Mouse (Mus musculus) frontal cortex, postnatal 36 days (tissue): ENCODE measurements around the gene Morn1.
A peak's percentile ranks its signal among the peaks of the same experiment; 100 is the strongest.

Source experiments
- DNase-seq, 2 experiments: peaks; one replicate each; pipeline ENCODE4 v3.0.0; 2022; ENCODE audit warnings: low spot score in 2 of 2

Morn1 gene

GRCm38 (mm10) chr4:155118278-155118677 lies 31.9 kb downstream of the Morn1 start:
- no peak for DNase-seq

GRCm38 (mm10) chr4:155120038-155120437 lies 33.7 kb downstream of the Morn1 start:
- DNase-seq: no peak

GRCm38 (mm10) chr4:155120583-155120982 lies 34.2 kb downstream of the Morn1 start:
- no peak for DNase-seq

- no peak for DNase-seq
Observed at GRCm38 (mm10) chr4:155121222-155121621, 34.8 kb downstream of the Morn1 start.

GRCm38 (mm10) chr4:155121915-155122443 lies 35.6 kb downstream of the Morn1 start:
- no peak for DNase-seq

GRCm38 (mm10) chr4:155122444-155123040 lies 36.2 kb downstream of the Morn1 start:
- DNase-seq: peak; percentile 97 to 99

DNA sequence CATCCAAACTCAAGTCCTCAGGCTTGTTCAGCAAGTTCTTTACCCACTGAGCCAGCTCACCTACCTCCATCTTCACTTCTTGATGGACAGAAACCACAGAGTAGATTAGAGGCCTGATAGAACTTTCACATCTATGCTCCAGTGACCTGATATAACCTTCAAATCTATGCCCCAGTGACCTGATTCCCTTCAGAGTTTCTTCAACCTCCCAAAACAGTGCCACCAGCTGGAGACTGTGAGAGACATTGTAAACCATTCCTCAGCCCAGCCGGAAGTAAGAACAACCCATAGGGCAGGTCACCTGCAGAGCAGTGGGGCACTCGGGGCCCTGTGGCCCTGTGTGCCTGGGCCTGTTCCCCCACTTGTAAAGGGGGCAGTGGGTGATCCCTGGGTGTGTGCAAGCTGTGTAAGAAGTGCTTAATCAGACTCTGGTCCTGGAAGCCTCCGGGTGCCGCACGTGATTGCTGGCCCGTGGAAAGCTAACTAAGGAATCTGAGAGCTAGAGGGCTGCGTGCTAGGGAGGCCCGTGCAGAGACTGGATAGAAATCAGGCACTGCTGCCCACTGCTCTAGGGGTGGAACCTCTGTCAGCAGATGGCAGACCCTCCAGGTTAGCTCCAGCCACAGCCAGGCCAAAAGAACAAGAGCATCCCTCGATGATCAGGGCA lies 37.6 kb downstream of the Morn1 start:
- no peak for DNase-seq

GRCm38 (mm10) chr4:155125310-155125709 lies 38.9 kb downstream of the Morn1 start:
- no peak for DNase-seq

DNA sequence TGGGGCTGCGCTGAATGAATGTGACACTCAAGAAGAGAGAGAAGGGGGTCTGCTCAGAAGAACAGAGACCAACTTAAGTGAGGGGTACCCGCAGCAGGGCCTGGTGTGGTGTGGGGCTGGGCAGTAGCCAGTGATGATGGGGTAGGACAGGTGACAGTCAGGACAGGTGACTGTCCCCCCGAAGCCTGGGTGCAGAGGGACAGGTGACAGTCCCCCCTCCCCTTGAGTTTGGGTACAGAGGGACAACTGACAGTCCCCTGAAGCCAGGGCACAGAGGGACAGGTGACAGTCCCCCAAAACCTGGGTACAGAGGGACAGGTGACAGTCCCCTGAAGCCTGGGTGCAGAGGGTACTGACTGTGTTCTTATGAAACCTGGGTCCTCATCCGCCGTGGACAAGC lies 39.8 kb downstream of the Morn1 start:
- no peak for DNase-seq

GRCm38 (mm10) chr4:155126602-155127372 lies 40.4 kb downstream of the Morn1 start:
- no peak for DNase-seq

GRCm38 (mm10) chr4:155128411-155128810 lies 42.0 kb downstream of the Morn1 start:
- DNase-seq: no peak

GRCm38 (mm10) chr4:155129132-155129917 lies 42.9 kb downstream of the Morn1 start:
- peak; percentile 51 to 57 for DNase-seq

- DNase-seq: peak; percentile 91 to 94
Observed at GRCm38 (mm10) chr4:155129996-155130395, 43.6 kb downstream of the Morn1 start.

GRCm38 (mm10) chr4:155130616-155131015 lies 44.2 kb downstream of the Morn1 start:
- DNase-seq: no peak

- DNase-seq: no peak
Observed at GRCm38 (mm10) chr4:155133188-155133587, 46.8 kb downstream of the Morn1 start.

- DNase-seq: no peak
Observed at GRCm38 (mm10) chr4:155133658-155134417, 47.5 kb downstream of the Morn1 start.

- no peak for DNase-seq
Observed at GRCm38 (mm10) chr4:155134686-155135172, 48.4 kb downstream of the Morn1 start.

- DNase-seq: no peak
Observed at GRCm38 (mm10) chr4:155135909-155136585, 49.7 kb downstream of the Morn1 start.

DNA sequence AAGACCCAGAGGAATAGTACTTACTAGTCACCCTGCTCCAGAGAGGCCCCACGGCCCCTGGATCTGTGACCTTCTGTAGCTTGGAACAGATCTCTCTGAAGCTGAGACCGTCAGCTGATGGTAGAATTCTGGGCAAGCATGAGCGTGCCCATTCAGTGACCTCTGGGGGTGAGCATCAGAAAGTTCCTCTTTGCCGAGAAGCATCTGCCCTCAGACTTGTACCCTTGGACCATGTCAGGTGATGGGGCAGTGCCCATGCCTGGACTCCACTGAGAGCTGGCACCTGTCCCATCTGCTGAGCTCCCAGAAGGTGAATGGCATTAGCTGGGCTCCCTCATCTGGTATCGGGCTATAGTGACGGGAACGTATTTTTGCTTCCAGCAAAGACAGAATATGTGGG lies 51.5 kb downstream of the Morn1 start:
- no peak for DNase-seq

GRCm38 (mm10) chr4:155138451-155138850 lies 52.1 kb downstream of the Morn1 start:
- no peak for DNase-seq
